In the genomic region with DNA sequence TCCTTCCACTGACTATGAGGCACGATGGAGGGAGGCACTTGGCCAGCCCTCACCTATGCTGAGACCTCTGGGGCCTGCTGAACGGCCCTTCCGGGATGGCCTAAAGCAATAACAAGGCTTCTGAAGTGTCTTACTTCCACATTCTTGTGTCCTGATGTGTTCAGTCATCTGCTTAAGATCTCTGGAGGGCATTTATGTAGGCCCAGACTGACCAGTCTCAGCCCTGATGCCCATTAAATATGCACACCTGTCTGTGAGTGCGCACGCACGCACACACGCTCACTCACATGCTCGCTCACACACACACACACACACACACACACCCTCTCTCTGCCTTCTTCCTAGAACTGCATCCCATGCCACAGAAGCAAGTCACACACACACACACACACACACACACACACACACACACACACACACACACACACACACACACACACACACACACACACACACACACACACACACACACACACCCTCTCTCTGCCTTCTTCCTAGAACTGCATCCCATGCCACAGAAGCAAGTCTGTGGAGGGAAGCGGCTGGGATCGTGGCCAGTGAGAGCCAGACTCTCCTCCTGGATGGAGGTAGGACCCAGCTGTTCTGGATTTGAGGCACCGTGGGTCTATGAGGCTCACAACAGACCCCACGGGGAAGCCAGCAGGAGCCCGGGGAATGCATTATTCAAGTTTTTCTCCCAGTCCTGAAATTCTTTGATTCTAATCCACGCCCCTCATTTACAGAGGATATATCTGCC, we compare ENCODE assay signal across 8 mouse cellular contexts. TPM values are rescaled to one million over a fixed set of nuclear protein-coding genes. Genes with fewer than 3 reads are reported as not detected.
DNase-seq lines count a peak whose midpoint lies in the region; ATAC-seq and TF ChIP-seq lines count a peak whose summit lies in the region.

No protein-coding gene starts in this region.

- TF ChIP-seq CTCF in intestine, postnatal 0 days (IDR thresholded peaks at IDR 0.05; ENCODE audit: low read depth) = no peak

- peak; percentile 42 for DNase-seq in forebrain, embryonic 14.5 days (ENCODE audit: low spot score)
- no peak for DNase-seq in lung, postnatal 14 days
- no peak for DNase-seq in ovary, postnatal 10 days (ENCODE audit: low spot score)
- no peak for DNase-seq in urinary bladder, adult 18-20 months (ENCODE audit: low spot score in 2 of 2)

- no peaks in the 10 kb centered on the region for H3K36me3 ChIP-seq in forebrain, embryonic 14.5 days (ENCODE audit: control insufficient read depth, insufficient read depth, low read length)
- no peaks in the 10 kb centered on the region for H3K36me3 ChIP-seq in forebrain, embryonic 16.5 days (ENCODE audit: control insufficient read depth, insufficient read depth)
- no peaks in the 10 kb centered on the region for H3K36me3 ChIP-seq in lung, embryonic 16.5 days (ENCODE audit: control insufficient read depth, insufficient read depth, low read length)
- H3K36me3 ChIP-seq in intestine, postnatal 0 days (ENCODE audit: control insufficient read depth, insufficient read depth) = no peaks in the 10 kb centered on the region
- H3K36me3 ChIP-seq in stomach, embryonic 14.5 days (ENCODE audit: control insufficient read depth, insufficient read depth, low read length) = no peaks in the 10 kb centered on the region

- no peak overlapping the region for H3K4me3 ChIP-seq in forebrain, embryonic 14.5 days (ENCODE audit: low read depth, low read length)
- H3K4me3 ChIP-seq in forebrain, embryonic 16.5 days (replicated peaks; ENCODE audit: low read length) = no peak overlapping the region
- no peak overlapping the region for H3K4me3 ChIP-seq in lung, embryonic 16.5 days (ENCODE audit: low read length)
- no peak overlapping the region for H3K4me3 ChIP-seq in intestine, postnatal 0 days (ENCODE audit: low read depth, low read length)
- H3K4me3 ChIP-seq in stomach, embryonic 14.5 days (ENCODE audit: low read depth, low read length) = no peak overlapping the region

- no peaks in the 10 kb centered on the region for H3K9me3 ChIP-seq in forebrain, embryonic 14.5 days (replicated peaks; ENCODE audit: control insufficient read depth, low read length)
- H3K9me3 ChIP-seq in forebrain, embryonic 16.5 days (ENCODE audit: control insufficient read depth, low read length) = no peaks in the 10 kb centered on the region
- H3K9me3 ChIP-seq in lung, embryonic 16.5 days (ENCODE audit: control insufficient read depth, low read length) = no peaks in the 10 kb centered on the region
- H3K9me3 ChIP-seq in intestine, postnatal 0 days (ENCODE audit: control insufficient read depth) = no peaks in the 10 kb centered on the region
- no peaks in the 10 kb centered on the region for H3K9me3 ChIP-seq in stomach, embryonic 14.5 days (ENCODE audit: control insufficient read depth, low read depth, low read length)

- no peak for ATAC-seq in forebrain, embryonic 14.5 days
- no peak for ATAC-seq in forebrain, embryonic 16.5 days
- no peak for ATAC-seq in lung, embryonic 16.5 days (ENCODE audit: low read depth)
- no peak for ATAC-seq in intestine, postnatal 0 days
- no peak for ATAC-seq in stomach, embryonic 14.5 days (ENCODE audit: insufficient number of reproducible peaks, insufficient read depth, low FRiP score, low read depth)

- 66% methylated on average over 14 of the region's 14 CpGs for WGBS in forebrain, embryonic 14.5 days
- 64% methylated on average over 14 of the region's 14 CpGs for WGBS in forebrain, embryonic 16.5 days
- WGBS in lung, embryonic 16.5 days = 49% methylated on average over 14 of the region's 14 CpGs
- WGBS in intestine, postnatal 0 days = 50% methylated on average over 14 of the region's 14 CpGs
- WGBS in stomach, embryonic 14.5 days = 55% methylated on average over 14 of the region's 14 CpGs

- no peaks in the 10 kb centered on the region for H3K27me3 ChIP-seq in forebrain, embryonic 14.5 days (replicated peaks; ENCODE audit: control insufficient read depth, insufficient read depth, low read length)
- H3K27me3 ChIP-seq in forebrain, embryonic 16.5 days (replicated peaks; ENCODE audit: control insufficient read depth, insufficient read depth, low read length) = no peaks in the 10 kb centered on the region
- no peaks in the 10 kb centered on the region for H3K27me3 ChIP-seq in lung, embryonic 16.5 days (ENCODE audit: control insufficient read depth, insufficient read depth, low read depth, low read length)
- no peaks in the 10 kb centered on the region for H3K27me3 ChIP-seq in intestine, postnatal 0 days (replicated peaks; ENCODE audit: control insufficient read depth, insufficient read depth, low read length)
- no peaks in the 10 kb centered on the region for H3K27me3 ChIP-seq in stomach, embryonic 14.5 days (ENCODE audit: control insufficient read depth, insufficient read depth, low read length)

- H3K4me2 ChIP-seq in forebrain, embryonic 14.5 days (ENCODE audit: low read length) = no peak overlapping the region
- no peak overlapping the region for H3K4me2 ChIP-seq in forebrain, embryonic 16.5 days (ENCODE audit: low read length)
- peak overlapping the region; percentile 31; the same call in 1 of the 2 replicates for H3K4me2 ChIP-seq in lung, embryonic 16.5 days (ENCODE audit: low read depth, low read length)
- H3K4me2 ChIP-seq in intestine, postnatal 0 days (replicated peaks; ENCODE audit: low read depth) = peak overlapping the region; percentile 40; the same call in 1 of the 2 replicates
- H3K4me2 ChIP-seq in stomach, embryonic 14.5 days (replicated peaks; ENCODE audit: low read depth, low read length) = no peak overlapping the region

- H3K4me1 ChIP-seq in forebrain, embryonic 14.5 days (ENCODE audit: control insufficient read depth, insufficient read depth, low read length) = peaks cover 52% of the 10 kb centered on the region
- peaks cover 54% of the 10 kb centered on the region for H3K4me1 ChIP-seq in forebrain, embryonic 16.5 days (replicated peaks; ENCODE audit: control insufficient read depth, insufficient read depth, low read length)
- H3K4me1 ChIP-seq in lung, embryonic 16.5 days (replicated peaks; ENCODE audit: control insufficient read depth, insufficient read depth, low read length) = peaks cover 79% of the 10 kb centered on the region
- peaks cover 32% of the 10 kb centered on the region for H3K4me1 ChIP-seq in intestine, postnatal 0 days (replicated peaks; ENCODE audit: control insufficient read depth, insufficient read depth, low read length)
- peaks cover 66% of the 10 kb centered on the region for H3K4me1 ChIP-seq in stomach, embryonic 14.5 days (ENCODE audit: control insufficient read depth, insufficient read depth, low read length)

- peak overlapping the region; percentile 25; the same call in 1 of the 2 replicates for H3K9ac ChIP-seq in forebrain, embryonic 14.5 days (ENCODE audit: low read length)
- H3K9ac ChIP-seq in forebrain, embryonic 16.5 days (replicated peaks; ENCODE audit: low read depth, low read length) = no peak overlapping the region
- peak overlapping the region; percentile 36 for H3K9ac ChIP-seq in lung, embryonic 16.5 days (ENCODE audit: low read length)
- no peak overlapping the region for H3K9ac ChIP-seq in intestine, postnatal 0 days (ENCODE audit: low read depth, low read length)
- no peak overlapping the region for H3K9ac ChIP-seq in stomach, embryonic 14.5 days (replicated peaks; ENCODE audit: low read depth, low read length)

- no peak overlapping the region for H3K27ac ChIP-seq in forebrain, embryonic 14.5 days (ENCODE audit: low read depth, low read length)
- H3K27ac ChIP-seq in forebrain, embryonic 16.5 days (ENCODE audit: low read length) = no peak overlapping the region
- peak overlapping the region; percentile 96 for H3K27ac ChIP-seq in lung, embryonic 16.5 days (ENCODE audit: low read length)
- H3K27ac ChIP-seq in intestine, postnatal 0 days (ENCODE audit: low read depth, low read length) = peak overlapping the region; percentile 91
- peak overlapping the region; percentile 82; the same call in 1 of the 2 replicates for H3K27ac ChIP-seq in stomach, embryonic 14.5 days (ENCODE audit: low read length)

RNA-seq across cellular contexts. Expression of gene Scyl1, which starts 37.9 kb away (rescaled TPM):
- polyA plus RNA-seq in forebrain, embryonic 14.5 days (2014; fragmentation: Nextera tagmentation; extraction: Ambion mirVana) = 56.1 and 67.9 TPM in 2 replicates
- polyA plus RNA-seq in forebrain, embryonic 16.5 days (2015; fragmentation: Nextera tagmentation; extraction: Ambion mirVana) = 66.2 and 79.4 TPM in 2 replicates
- 76.3 and 83.2 TPM in 2 replicates for polyA plus RNA-seq in lung, embryonic 16.5 days (2015; fragmentation: Nextera tagmentation; extraction: Ambion mirVana)
- polyA plus RNA-seq in intestine, postnatal 0 days (2015; fragmentation: Nextera tagmentation; extraction: Ambion mirVana) = 43.8 and 48.8 TPM in 2 replicates
- polyA plus RNA-seq in stomach, embryonic 14.5 days (2014; fragmentation: Nextera tagmentation; extraction: Ambion mirVana) = 67.6 and 72.1 TPM in 2 replicates

Comparison
In these comparisons a context has a peak if more than half of its experiments do, and no peak if none do; other contexts are left out.
1. H3K9ac ChIP-seq: peak in forebrain, embryonic 14.5 days (single experiment) and lung, embryonic 16.5 days (single experiment); none in forebrain, embryonic 16.5 days (single experiment), intestine, postnatal 0 days (single experiment) and stomach, embryonic 14.5 days (single experiment).
2. H3K27ac ChIP-seq: peak in lung, embryonic 16.5 days (single experiment), intestine, postnatal 0 days (single experiment) and stomach, embryonic 14.5 days (single experiment); none in forebrain, embryonic 14.5 days (single experiment) and forebrain, embryonic 16.5 days (single experiment).
3. H3K4me2 ChIP-seq: peak in lung, embryonic 16.5 days (single experiment) and intestine, postnatal 0 days (single experiment); none in forebrain, embryonic 14.5 days (single experiment), forebrain, embryonic 16.5 days (single experiment) and stomach, embryonic 14.5 days (single experiment).